Mouse (Mus musculus): ENCODE results near the gene Lect2.

DNA sequence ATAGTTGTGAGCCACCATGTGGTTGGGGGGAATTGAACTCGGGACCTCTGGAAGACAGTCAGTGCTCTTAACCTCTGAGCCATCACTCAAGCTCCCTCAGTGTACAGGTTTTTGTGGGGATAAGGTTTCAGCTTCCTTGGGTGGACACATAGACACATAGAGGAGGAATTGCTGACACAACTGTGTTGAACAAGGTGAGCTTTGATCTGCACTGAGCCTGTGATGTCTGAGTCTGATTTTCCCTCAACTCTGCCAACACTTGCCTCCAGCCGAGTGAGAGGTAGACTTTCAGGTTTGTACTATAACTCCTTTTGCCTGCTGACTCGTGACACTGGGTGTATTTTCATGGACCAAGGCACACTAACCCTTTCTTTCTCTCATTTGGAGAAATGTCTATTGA is 8.4 kb upstream of the Lect2 start:
- no peak for TF ChIP-seq CTCF (IDR thresholded peaks at IDR 0.05)
- TF ChIP-seq EP300 (IDR thresholded peaks at IDR 0.05), result no peak

Data from lung, postnatal 0 days (tissue).